Mouse (Mus musculus) mouse trophoblast stem cell (cell line): ENCODE measurements at regions not wholly inside any gene's neighbourhood (a gene's known extent, or its start where the extent isn't known, plus 50 kb on each side); places are given as distances from the start of the nearest gene placed in this dataset.
"Not testable (repeated sequence)": the region's sequence is repeated elsewhere in the genome, so short reads cannot be mapped to it uniquely, and the experiment has no call there.

Experiments
- in situ Hi-C, 2 experiments: fragments of 300-500 bp; cut with MseI, MboI; formaldehyde crosslinking; loops; 2 replicates in 1 of 2; 3 replicates in 1 of 2; pipeline ENCODE4 v1.15.1; 2025

DNA sequence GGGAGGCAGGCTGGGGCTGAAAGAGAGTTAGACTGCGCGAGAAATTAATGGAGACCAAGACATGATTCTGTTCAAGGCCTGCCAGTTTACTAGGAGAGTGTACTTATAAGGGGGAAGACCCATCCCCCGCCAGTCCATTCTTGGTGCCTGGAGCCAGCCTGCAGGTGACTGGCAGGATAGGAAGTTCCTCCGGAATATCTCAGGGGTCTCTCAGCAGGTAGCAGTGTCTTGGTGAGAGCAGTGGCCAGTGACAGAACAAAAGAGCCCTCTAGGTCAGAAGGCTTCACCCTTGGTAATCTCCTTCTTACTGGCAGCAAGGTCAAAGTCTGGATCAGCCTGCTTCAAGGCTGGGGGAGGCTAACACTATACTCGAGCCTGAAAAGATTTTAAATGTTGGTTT lies 83.7 kb upstream of the Zfp804b start:
- in situ Hi-C loops, result no loop called here

DNA sequence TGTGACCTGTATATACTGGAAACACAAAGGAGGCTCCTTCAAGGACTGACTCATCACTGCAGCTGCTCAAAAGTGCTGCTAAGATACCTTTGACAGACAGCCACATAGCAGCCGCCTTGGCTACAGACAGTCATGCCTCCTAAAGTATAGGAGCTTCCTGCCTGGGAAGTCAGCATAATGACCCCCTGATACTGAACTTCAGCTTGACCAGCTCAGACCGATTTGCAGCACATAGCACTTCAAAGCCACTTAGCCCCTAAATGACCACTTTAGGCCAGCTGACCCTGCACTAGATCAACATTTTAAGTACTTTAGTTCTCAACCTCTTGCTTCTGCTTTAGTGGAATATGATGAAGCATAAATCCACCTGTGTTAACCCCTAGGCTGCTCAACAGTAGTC lies 91.9 kb upstream of the Zfp804b start:
- in situ Hi-C loops, result no loop called here

DNA sequence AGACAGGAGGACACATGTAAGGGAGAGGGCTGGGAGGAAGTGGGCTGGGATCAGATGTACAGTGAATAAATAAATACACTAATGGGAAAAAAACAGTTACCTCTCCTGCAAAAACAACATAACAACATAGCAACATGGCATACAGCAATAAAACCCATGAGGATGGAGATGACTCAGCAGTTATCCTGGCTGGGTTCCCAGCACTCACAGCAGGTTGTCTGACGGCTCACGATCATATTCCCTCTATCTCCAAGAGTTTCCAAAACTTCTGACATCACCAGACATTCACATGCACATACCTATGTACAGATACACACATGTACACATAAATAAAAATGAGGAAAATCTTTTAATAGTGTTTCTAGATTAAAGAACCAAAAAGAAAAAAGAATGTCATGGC lies 103.4 kb upstream of the Zfp804b start:
- in situ Hi-C loops, result no loop called here

DNA sequence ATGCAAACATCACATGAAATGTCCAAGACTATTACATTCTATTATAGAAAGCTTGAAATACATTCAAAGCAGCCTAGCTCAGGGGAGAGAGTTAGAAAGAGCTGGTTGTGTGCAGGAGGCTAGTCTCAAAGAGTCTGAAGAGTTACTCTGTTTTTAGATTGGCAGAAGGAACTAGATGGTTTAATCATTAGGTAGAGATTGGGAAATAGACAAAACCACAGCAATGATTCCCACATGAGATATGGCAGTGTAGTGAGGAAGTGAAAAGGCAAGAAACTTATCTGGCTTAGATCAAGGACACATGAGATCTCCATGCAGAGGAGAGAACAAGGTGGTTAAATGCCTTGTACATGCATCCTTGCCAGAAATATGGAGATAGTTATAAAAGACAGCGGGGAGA lies 110.3 kb upstream of the Zfp804b start:
- in situ Hi-C loops, result no loop called here

DNA sequence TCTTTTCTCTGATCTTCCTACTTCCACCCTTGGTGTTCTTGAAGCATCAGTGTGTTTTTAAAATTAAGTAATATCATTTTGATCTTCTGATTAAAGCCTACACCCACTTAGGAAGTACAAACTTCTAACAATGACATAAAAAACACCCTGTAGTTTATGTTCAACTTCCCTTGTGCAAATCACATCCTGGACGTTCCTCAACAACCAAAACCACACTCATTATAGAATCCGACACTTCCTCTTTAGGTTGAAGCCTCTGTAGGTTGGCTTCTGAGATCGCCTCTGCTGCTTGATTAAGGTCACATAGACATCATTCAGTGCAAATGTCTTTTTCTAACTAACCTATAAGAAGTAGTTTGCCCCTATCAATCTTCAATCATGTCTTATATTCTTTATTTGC lies 112.5 kb upstream of the Zfp804b start:
- in situ Hi-C loops, result no loop called here

DNA sequence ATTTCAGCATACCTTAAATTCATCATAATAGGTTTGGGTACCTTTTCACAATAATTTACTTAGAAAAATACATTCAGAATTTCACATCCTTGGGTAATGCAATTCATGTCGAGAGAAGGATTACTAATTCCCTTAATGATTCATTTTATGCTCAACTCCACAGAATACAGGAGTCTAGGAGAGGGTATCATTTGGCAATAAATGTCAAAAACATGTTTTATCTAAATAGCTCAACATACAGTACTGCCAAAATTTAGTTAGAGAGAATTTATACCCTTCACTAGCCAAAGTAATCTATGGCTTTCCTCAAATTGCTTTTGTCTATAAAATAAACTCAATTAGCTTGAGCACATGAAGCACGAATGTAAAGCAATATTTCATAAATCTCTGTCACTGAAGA lies 144.6 kb upstream of the Zfp804b start:
- in situ Hi-C loops, result no loop called here

DNA sequence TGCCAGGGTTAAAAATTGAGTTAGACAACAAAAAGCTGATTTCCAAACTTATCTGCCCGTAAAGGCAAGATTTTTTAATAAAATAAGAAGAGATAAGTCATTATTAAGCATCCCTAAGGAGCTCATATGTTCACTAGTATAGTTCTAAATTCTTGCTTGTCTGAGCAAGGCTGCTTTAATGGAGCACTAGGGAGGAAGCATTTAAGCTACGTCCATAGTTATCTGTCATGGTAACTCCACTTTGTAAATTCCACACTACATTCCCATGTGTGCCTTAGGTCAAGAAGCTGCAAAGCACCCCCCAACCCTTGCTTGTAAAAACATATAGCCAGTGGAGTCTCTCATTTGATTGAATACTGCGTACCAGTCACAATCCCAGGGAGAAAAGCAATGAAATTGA lies 145.0 kb upstream of the Zfp804b start:
- in situ Hi-C loops, result no loop called here

DNA sequence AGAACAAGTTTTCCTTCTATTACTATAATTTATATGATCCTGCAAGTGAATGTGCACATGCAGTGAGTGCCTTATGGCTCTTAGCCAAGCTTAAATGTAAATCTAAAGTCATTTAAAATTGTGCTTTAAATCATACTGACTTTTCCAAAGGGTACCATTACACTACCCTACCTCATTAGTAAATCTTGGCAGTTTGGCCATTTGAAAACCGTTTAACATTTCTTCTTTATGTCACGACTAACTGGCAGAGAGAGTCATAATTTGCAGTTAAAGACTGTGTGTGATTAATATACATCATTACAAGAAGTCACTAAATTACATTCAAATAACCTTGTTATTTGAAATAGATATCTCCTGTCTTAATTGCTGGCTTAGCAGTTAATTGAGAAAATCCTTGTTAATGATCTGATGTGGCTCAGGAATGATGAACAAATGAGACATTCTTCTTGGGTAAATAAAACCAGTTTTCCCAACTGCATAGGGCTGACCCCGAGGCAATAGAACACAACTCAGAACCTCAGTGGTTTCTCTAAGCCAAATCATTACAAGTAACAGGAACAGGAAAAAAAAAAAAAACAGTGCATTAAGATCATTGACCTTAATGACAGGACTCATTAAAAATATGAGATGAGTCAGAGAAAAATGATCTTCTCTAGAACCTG lies 173.1 kb upstream of the Zfp804b start:
- in situ Hi-C loops, result no loop called here

DNA sequence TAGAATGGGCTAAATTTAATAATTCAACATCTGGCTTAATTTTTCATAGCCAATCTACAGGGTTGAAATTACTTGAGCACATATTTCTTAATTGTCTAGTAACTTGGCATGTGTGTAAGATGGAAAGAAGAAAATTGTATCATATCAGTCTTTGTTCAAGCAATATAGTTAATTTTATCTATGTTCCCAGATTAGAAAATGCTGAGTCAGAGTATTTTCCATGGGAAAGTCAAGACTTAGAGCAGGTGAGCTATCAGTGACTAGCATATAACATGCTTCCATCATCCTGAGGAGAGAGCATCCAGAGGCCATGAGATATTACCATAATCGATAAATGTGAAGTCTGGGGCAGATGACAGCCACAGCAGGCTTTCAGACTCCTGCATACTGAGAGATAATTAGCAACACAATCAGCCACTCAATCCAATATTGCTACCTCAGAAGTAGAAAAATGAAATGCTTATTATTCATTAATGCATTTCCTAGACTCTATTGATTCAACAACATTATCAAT lies 188.2 kb upstream of the Zfp804b start:
- in situ Hi-C loops, result no loop called here

DNA sequence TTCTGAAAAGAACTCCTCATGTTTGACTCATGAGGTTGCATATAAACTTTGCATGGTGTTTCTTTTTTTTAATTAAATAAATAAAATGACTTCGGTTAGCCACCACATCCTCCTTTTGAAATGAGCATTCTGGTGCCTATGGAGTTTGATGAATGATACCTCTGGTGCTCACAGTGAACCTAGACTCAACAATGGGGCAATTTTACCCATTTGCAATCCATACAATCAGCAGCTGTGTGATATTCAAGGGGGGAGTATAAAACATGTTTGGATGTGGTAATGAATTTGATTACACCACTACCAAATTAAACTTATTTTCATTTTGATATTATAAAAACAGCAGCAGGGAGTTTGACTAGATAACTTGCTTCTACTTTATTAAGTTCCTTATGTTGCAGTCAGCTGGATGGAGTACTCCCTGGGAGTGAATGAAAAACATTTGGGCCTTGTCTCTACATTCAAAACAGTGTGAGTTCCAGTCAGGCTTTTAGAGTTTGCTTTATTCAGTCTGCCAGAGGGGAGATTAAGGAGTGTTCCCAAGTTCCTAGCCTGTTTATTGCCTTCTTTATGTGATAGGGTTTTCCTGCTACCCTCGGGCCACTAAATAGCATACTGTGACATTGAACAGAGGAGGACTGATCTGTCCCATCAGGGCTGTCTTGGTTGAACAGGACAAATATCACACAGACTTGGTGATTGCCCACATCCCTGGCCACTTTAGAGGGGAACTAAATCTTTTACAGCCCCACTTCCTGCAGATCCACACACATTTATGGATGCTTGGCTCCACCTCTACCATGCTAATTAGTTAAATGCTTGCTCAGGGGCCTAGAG lies 195.5 kb upstream of the Zfp804b start:
- in situ Hi-C loops, result no loop called here

DNA sequence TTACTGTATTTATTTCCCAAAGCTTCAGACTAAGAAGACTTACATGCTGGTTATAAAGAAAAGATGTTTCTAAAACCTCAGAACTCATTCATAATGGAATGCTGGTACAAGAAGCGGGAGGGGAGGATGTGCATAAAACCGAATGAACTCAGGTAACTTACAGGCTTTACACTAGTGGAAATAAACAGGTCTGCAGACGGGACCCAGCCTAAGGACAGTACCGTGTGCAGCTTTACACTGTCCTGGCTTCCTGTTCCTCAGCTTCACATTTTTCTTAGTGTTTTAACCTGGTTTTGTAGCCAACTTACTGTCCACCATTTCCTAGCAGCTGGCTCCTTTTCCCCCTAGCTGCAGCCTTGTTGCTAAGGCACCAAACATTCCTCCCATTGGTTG lies 196.1 kb upstream of the Zfp804b start:
- in situ Hi-C loops, result no loop called here

DNA sequence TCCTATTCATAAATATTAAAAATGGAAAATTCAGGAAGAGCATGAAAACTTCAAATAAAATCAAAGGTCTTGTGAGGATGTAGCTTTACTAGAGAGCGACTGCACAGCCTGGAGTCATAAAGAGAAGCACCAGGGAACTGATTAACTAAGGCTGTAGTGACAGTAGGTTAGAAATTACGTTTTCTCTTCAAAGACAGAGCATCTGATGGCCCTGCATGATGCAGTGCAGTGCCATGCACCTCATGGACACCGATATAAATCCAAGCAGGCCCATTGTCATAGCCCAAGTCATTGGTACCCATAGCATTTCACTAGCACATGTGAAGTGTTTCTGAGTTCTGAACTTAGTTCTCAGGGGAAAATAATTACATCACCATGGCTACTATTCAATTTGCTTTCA lies 199.3 kb upstream of the Zfp804b start:
- in situ Hi-C loops, result no loop called here

DNA sequence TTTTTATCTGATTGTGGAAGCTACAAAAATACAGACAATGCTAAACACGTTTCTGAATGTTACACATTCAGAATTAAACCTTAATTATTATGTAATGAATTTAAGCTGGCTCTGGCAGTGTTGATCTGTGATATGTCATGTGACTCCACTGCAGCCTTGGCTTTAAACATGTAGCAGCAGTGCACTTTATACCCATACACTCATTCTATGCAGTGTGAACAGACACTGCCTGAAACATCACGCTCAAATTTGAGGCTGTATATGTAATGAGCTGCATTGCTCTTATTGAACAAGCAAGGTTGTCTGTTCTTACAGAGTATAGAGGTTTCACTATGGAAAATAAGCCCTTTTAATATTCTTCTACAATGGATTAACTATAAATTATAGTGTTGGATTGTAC lies 235.9 kb upstream of the Zfp804b start:
- in situ Hi-C loops, result no loop called here

DNA sequence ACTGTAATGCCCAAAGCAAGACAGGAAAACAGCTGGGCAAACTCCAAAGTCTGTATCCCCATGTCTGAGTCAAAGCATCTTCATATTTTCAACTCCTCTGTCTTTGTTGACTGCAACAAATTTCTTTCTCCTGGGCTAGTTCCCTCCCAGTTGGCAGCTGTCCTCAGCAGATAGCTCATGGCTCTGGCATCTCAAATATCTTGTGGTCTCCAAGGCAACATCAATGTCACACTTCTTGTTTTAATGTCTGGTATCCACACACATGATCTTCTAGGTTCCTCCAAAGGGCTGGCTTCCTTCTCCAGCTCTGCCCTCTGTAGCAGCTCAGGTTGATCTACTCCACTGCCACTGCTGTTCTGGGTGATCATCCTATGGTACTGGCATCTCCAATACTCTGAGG lies 242.0 kb upstream of the Zfp804b start:
- in situ Hi-C loops, result no loop called here

DNA sequence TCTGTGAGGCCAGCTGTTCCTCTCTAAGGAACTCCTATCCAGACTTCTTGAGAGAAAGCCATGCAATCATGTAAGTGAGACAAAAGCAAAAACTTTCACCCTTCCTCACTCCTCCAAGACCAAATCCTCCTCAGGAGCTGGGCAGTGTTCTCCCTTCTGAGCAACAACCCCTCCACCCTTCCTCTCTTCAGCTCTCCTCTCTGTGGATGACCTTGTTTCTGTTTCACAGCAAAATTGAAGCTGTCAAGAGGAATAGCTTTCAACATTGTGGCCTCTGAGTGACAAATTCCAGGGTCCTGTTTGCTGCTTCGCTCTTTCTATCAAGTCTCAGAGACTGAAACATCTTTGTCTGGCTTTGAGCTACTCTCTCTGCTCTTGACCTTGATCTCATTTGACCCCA lies 255.9 kb upstream of the Zfp804b start:
- in situ Hi-C loops, result loop anchor here in 1 of 2 experiments (25.0 kb wide), 1 partner anchor 387 kb away; no protein-coding TSS in a partner anchor

DNA sequence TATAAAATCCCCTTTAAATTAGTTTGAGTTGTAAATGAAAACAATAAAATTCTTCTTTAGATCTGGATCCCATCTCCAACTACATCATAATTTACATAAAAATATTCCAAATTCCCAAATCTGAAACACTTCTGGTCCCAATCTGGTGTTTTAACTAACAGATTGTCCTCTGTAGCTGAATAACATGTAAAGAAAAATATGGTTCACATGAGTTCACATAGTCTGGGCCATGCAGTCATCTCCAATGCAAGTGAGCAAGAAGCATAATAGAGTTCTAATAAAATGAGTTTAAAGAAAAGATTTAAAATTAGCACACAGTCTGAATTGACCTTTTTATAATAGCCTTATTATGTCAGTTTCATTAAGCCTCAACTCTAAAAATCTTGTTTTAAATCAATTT lies 263.0 kb upstream of the Zfp804b start:
- in situ Hi-C loops, result loop anchor here in 1 of 2 experiments (25.0 kb wide), 1 partner anchor 380 kb away; no protein-coding TSS in a partner anchor

DNA sequence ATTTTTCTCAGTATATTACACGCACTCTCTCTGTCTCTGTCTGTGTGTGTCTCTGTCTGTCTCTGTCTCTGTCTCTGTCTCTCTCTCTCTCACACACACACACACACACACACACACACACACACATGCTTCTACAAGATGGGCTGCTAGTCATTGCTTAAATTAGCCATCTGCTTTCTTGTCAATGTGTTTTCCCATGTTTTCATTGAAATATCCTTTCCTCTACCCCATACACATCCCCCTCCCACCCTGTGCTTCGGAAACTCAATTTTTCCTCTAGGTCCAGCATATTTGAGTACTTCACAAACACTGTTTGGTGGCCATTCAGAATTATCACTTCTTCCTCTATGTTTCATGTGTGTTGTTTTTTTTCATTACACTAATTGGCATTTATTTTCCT lies 263.4 kb upstream of the Zfp804b start:
- in situ Hi-C loops, result loop anchor here in 1 of 2 experiments (25.0 kb wide), 1 partner anchor 379 kb away; no protein-coding TSS in a partner anchor

DNA sequence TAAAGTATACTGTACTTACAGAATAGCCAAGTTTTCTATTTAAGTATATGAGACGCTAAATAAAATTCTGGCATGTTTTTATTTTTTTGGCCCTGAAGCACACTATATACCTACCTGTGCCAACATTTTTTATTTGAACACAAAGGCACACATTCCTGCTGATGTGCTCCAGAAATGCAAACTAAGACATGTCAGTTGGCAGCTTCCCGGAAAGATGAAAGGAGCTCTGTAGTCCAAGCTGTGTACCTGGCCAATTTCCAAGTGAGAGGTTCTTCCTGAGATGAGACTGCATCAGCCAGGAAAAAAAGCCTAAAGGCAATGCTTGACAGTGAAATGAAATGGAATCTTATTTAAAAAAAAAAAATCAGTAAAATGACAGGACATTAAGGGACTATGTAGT lies 305.0 kb upstream of the Steap4 start:
- in situ Hi-C loops, result no loop called here

DNA sequence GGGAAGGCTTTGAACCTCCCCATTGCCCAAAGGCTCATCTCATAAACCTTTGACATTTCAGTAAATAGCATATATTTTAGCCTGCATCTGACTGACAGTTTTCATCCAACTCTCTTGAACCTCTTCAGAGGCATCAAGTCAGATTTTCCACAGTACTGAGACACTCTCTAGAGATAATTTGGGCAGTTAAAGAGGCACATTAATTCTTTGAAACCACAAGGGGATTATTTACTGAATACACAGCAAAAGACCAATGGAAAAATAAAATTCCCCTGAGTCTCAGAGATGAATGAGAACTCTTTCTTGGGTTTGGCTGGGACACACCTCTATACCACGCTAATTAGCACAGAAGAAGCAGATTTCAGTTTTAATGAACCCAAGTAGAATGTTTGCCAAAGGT lies 258.5 kb upstream of the Steap4 start:
- in situ Hi-C loops, result no loop called here

DNA sequence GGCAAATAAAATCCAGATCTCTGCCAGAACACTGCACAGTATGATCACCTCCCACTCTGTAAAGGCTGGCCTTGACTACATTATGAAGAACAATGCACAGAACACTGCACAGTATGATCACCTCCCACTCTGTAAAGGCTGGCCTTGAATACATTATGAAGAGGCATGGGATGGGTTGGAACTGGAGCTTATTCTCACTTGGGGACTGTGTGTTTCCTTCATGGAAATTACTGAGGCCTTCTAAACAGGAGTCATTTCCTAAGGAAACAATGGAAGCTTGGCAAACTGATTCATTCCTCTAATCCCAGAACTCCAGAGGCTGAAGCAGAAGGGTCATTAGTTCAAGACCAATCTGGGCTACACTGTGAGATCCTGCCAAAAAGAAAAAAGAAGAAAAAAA lies 240.7 kb upstream of the Steap4 start:
- in situ Hi-C loops, result no loop called here

DNA sequence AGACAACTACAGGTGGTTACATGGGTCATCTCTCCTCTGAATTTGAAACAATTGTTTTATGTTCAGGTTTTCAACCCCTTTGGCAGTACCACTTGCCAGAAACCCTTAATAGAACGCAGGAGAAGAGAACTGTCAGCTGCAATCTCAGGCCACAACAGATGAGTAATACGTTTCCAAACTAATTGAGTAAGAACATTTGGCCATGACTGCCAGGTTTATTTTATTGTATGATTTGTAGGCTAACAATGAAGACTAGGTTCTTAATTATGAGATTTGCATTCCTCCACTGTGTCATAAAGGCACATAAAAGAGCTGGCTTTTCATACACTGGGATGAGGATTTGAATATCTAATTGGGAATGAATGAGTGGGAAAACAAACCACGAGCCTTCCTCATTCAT lies 240.2 kb upstream of the Steap4 start:
- in situ Hi-C loops, result no loop called here

DNA sequence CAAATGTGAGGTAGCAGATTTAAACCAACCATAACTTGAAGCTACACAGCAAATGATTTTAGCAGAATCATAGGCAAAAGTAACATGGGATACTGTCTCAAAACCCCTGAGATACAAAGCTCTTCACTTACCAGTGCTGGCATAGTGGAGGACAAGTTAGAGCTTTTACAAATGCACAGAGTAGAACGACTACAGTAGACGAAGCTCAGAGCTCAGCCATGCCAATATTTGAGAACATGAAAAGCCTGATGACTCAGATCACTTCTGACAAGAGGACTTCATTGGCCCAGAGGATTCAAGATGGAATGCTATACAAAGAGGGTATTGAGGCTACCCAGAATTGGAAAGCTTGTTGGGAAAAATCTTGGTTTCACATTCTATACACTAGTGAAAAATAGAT lies 239.6 kb upstream of the Steap4 start:
- in situ Hi-C loops, result no loop called here

DNA sequence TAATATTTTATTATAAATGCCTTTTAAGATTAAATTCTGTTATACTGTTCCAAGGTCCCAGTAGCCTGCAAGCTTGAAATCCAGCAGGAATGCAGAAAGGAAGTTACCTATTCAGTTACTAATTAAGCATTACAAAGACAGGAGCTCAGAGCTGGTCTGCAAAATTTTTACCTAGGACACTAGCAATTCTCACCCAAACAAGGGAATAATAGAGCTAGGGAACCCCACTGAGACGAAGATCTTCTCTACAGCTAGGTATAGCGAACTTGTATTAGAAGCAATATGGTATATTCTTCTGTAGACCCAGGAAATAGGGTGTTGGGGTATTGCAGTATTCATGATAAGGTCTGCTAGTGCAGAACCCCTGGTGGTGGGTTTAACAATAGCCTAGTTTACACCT lies 227.7 kb upstream of the Steap4 start:
- in situ Hi-C loops, result not testable (repeated sequence)
